Mouse (Mus musculus): ENCODE measurements around the gene Kdm1a. TPM values are rescaled to one million over a fixed set of nuclear protein-coding genes. Genes with fewer than 3 reads are reported as not detected.

Gene Kdm1a
- polyA plus RNA-seq, 1 experiment from 2014 or later: 93.8 TPM

GRCm38 (mm10) chr4:136521898-136522297, 80.6 kb downstream of the Kdm1a start:
- no peaks in the 10 kb centered on the region for H3K4me1 ChIP-seq (replicated peaks; ENCODE audit: control insufficient read depth, insufficient read depth, low read length)
- no peak overlapping the region for H3K4me3 ChIP-seq (replicated peaks; ENCODE audit: low read length)
- 69% methylated on average over 5 of the region's 5 CpGs for WGBS
- H3K27ac ChIP-seq: no peak overlapping the region
- no peak overlapping the region for H3K9ac ChIP-seq
- ATAC-seq (ENCODE audit: low FRiP score): no peak
- H3K4me2 ChIP-seq (replicated peaks): no peak overlapping the region
- no peaks in the 10 kb centered on the region; the same call in 1 of the 2 replicates for H3K36me3 ChIP-seq (replicated peaks; ENCODE audit: control insufficient read depth, insufficient read depth)
- no peaks in the 10 kb centered on the region for H3K27me3 ChIP-seq (ENCODE audit: control insufficient read depth, insufficient read depth, low read length)
- no peak for DNase-seq (ENCODE audit: low spot score)
- H3K9me3 ChIP-seq (ENCODE audit: control insufficient read depth, low read length): no peaks in the 10 kb centered on the region

DNA sequence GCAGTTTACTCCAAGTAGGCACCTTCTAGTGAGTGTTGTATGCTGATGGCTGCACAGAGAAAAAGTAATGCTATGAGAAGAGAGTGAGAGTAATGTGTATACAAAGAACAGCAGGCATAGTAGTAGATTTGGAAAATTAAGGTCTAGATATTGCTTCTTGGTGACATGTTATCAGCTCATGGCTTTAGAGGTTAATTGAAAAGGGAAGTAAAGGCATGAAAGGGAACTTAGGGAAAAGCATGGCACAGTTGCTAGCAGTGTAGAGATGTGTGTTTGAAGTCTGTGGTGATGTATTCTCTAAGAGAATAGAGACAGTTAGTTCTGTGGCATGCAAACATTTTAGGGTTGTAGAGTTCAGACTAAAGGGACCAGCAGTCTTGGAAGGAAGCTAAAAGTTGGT, 82.7 kb downstream of the Kdm1a start:
- no peak for ATAC-seq (ENCODE audit: low FRiP score)
- Histone ChIP-seq H3K27ac (no peak overlapping the region), H3K27me3 (ENCODE audit: control insufficient read depth, insufficient read depth, low read length) (no peaks in the 10 kb centered on the region), H3K9me3 (ENCODE audit: control insufficient read depth, low read length) (no peaks in the 10 kb centered on the region), H3K36me3 (replicated peaks; ENCODE audit: control insufficient read depth, insufficient read depth) (no peaks in the 10 kb centered on the region), H3K9ac (no peak overlapping the region), H3K4me1 (replicated peaks; ENCODE audit: control insufficient read depth, insufficient read depth, low read length) (no peaks in the 10 kb centered on the region), H3K4me2 (replicated peaks) (no peak overlapping the region), H3K4me3 (replicated peaks; ENCODE audit: low read length) (no peak overlapping the region)
- DNase-seq (ENCODE audit: low spot score): no peak

DNA sequence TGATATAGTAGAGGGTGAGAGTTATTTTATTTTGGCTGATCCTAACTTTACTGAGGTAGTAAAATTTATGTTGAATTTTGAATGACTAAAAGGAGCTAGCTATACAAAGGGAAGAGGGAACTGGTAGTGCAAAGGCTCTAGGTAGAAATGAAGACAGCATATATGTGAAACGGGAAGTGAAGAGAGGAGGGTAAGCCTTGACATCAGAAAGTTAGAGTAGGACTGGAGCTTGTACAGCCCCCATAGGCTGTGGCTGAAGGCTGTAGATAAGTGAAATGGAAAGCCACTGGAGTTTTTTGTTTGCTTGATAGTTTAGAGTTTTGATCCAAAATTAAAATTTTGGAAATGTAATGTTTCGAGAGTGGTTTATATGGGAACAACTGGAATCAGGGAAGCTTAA, 83.9 kb downstream of the Kdm1a start:
- ATAC-seq (ENCODE audit: low FRiP score) (no peak), DNase-seq (ENCODE audit: low spot score) (no peak)
- Histone ChIP-seq H3K4me2 (replicated peaks) (no peak overlapping the region), H3K27ac (no peak overlapping the region), H3K36me3 (replicated peaks; ENCODE audit: control insufficient read depth, insufficient read depth) (no peaks in the 10 kb centered on the region), H3K9me3 (ENCODE audit: control insufficient read depth, low read length) (no peaks in the 10 kb centered on the region), H3K27me3 (ENCODE audit: control insufficient read depth, insufficient read depth, low read length) (no peaks in the 10 kb centered on the region), H3K4me3 (replicated peaks; ENCODE audit: low read length) (no peak overlapping the region), H3K9ac (no peak overlapping the region), H3K4me1 (replicated peaks; ENCODE audit: control insufficient read depth, insufficient read depth, low read length) (no peaks in the 10 kb centered on the region)
- WGBS: 91% methylated on average over 2 of the region's 2 CpGs

- ATAC-seq (ENCODE audit: low FRiP score) (no peak), DNase-seq (ENCODE audit: low spot score) (no peak)
- H3K9ac ChIP-seq: no peak overlapping the region
- H3K4me2 ChIP-seq (replicated peaks): no peak overlapping the region
- no peak overlapping the region for H3K27ac ChIP-seq
- no peak overlapping the region for H3K4me3 ChIP-seq (replicated peaks; ENCODE audit: low read length)
- H3K27me3 ChIP-seq (ENCODE audit: control insufficient read depth, insufficient read depth, low read length): no peaks in the 10 kb centered on the region
- no peaks in the 10 kb centered on the region for H3K4me1 ChIP-seq (replicated peaks; ENCODE audit: control insufficient read depth, insufficient read depth, low read length)
- no peaks in the 10 kb centered on the region for H3K36me3 ChIP-seq (replicated peaks; ENCODE audit: control insufficient read depth, insufficient read depth)
- H3K9me3 ChIP-seq (ENCODE audit: control insufficient read depth, low read length): no peaks in the 10 kb centered on the region
- WGBS: 92% methylated on average over 2 of the region's 2 CpGs
Measured at GRCm38 (mm10) chr4:136518141-136518540, 84.4 kb downstream of the Kdm1a start.

GRCm38 (mm10) chr4:136512905-136513304, 89.6 kb downstream of the Kdm1a start:
- H3K9me3 ChIP-seq (ENCODE audit: control insufficient read depth, low read length): no peaks in the 10 kb centered on the region
- no peak overlapping the region for H3K27ac ChIP-seq
- no peak overlapping the region for H3K4me2 ChIP-seq (replicated peaks)
- no peaks in the 10 kb centered on the region for H3K36me3 ChIP-seq (replicated peaks; ENCODE audit: control insufficient read depth, insufficient read depth)
- no peak overlapping the region for H3K4me3 ChIP-seq (replicated peaks; ENCODE audit: low read length)
- no peak overlapping the region for H3K9ac ChIP-seq
- DNase-seq (ENCODE audit: low spot score): no peak
- 0 out of 2 replicates have a peak, but pooled peaks cover 6% of the 10 kb centered on the region for H3K4me1 ChIP-seq (replicated peaks; ENCODE audit: control insufficient read depth, insufficient read depth, low read length)
- no peak for ATAC-seq (ENCODE audit: low FRiP score)
- no peaks in the 10 kb centered on the region for H3K27me3 ChIP-seq (ENCODE audit: control insufficient read depth, insufficient read depth, low read length)

- H3K4me2 ChIP-seq (replicated peaks): no peak overlapping the region
- ATAC-seq (ENCODE audit: low FRiP score) (no peak), DNase-seq (ENCODE audit: low spot score) (no peak)
- no peak overlapping the region for H3K27ac ChIP-seq
- no peak overlapping the region for H3K4me3 ChIP-seq (replicated peaks; ENCODE audit: low read length)
- H3K9ac ChIP-seq: no peak overlapping the region
- H3K36me3 ChIP-seq (replicated peaks; ENCODE audit: control insufficient read depth, insufficient read depth): no peaks in the 10 kb centered on the region
- no peaks in the 10 kb centered on the region for H3K9me3 ChIP-seq (ENCODE audit: control insufficient read depth, low read length)
- 0 out of 2 replicates have a peak, but pooled peaks cover 6% of the 10 kb centered on the region for H3K4me1 ChIP-seq (replicated peaks; ENCODE audit: control insufficient read depth, insufficient read depth, low read length)
- no peaks in the 10 kb centered on the region for H3K27me3 ChIP-seq (ENCODE audit: control insufficient read depth, insufficient read depth, low read length)
- WGBS: 58% methylated on average over 4 of the region's 4 CpGs
Measured at GRCm38 (mm10) chr4:136511708-136512107, 90.8 kb downstream of the Kdm1a start.

GRCm38 (mm10) chr4:136509857-136510256, 92.7 kb downstream of the Kdm1a start:
- Histone ChIP-seq H3K27me3 (ENCODE audit: control insufficient read depth, insufficient read depth, low read length) (no peaks in the 10 kb centered on the region), H3K4me2 (replicated peaks) (no peak overlapping the region), H3K9me3 (ENCODE audit: control insufficient read depth, low read length) (no peaks in the 10 kb centered on the region), H3K4me1 (replicated peaks; ENCODE audit: control insufficient read depth, insufficient read depth, low read length) (0 out of 2 replicates have a peak, but pooled peaks cover 6% of the 10 kb centered on the region), H3K9ac (no peak overlapping the region), H3K27ac (no peak overlapping the region), H3K36me3 (replicated peaks; ENCODE audit: control insufficient read depth, insufficient read depth) (no peaks in the 10 kb centered on the region), H3K4me3 (replicated peaks; ENCODE audit: low read length) (no peak overlapping the region)
- ATAC-seq (ENCODE audit: low FRiP score) (no peak), DNase-seq (ENCODE audit: low spot score) (no peak)
- 81% methylated on average over 1 of the region's 1 CpGs for WGBS

DNA sequence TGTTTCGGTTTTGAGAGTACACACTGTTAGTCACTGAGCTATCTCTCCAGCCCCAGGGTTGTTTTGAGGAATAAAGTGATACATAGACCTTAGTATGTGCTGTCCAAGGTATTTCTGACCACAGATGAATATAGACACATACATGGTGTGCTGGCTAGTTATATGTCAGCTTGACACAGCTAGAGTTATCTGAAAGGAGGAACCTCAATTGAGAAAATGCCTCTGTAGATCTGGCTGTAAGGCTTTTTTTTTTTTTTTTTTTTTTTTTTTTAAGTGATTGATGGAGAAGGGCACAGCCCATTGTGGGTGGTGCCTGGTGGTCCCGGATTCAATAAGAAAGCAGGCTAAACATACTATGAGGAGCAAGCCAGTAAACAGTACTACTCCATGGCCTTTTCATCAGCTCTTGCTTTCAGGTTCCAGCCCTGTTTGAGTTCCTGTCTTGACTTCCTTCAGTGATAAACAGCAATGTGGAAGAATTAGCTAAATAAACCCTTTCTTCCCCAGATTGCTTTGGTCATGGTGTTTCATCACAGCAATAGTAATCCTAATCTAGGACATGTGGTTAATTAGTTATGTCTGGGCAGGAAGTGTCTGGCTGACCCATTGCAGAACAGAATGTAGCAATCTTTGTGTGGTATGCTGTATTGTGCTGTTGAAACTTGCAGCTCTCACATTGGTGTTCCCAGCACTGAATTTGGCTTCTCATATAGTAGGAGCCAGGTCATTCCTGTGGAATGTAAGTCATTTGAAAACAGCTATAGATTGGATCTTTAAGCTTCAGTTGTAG, 96.9 kb downstream of the Kdm1a start:
- Histone ChIP-seq H3K4me2 (replicated peaks) (no peak overlapping the region), H3K9me3 (ENCODE audit: control insufficient read depth, low read length) (no peaks in the 10 kb centered on the region), H3K9ac (no peak overlapping the region), H3K36me3 (replicated peaks; ENCODE audit: control insufficient read depth, insufficient read depth) (no peaks in the 10 kb centered on the region), H3K4me3 (replicated peaks; ENCODE audit: low read length) (no peak overlapping the region), H3K4me1 (replicated peaks; ENCODE audit: control insufficient read depth, insufficient read depth, low read length) (no peaks in the 10 kb centered on the region), H3K27ac (no peak overlapping the region), H3K27me3 (ENCODE audit: control insufficient read depth, insufficient read depth, low read length) (no peaks in the 10 kb centered on the region)
- no peak for ATAC-seq (ENCODE audit: low FRiP score)
- WGBS: 55% methylated on average over 2 of the region's 2 CpGs
- no peak for DNase-seq (ENCODE audit: low spot score)
